Mouse (Mus musculus) heart, embryonic 10.5 days (tissue): ENCODE results near the gene Aimp1. TPM values are rescaled to one million over a fixed set of nuclear protein-coding genes. Genes with fewer than 3 reads are reported as not detected.
A peak's percentile ranks its signal among the peaks of the same experiment; 100 is the strongest.

Experiments used
- DNase-seq: peaks from one replicate; pipeline ENCODE4 v3.0.0-alpha.2; 2017; ENCODE audit warnings: low spot score
- H3K27ac ChIP-seq: fragments of 300-500 bp; sonication (generic); 2 replicates; pipeline ENCODE4 v1.5.1; 2016; ENCODE audit warnings: mild to moderate bottlenecking
- H3K27me3 ChIP-seq: fragments of 300-500 bp; sonication (generic); 2 replicates; pipeline ENCODE4 v1.6.1; 2016; ENCODE audit warnings: mild to moderate bottlenecking; ENCODE audit not compliant: poor library complexity, insufficient read depth, severe bottlenecking
- H3K36me3 ChIP-seq: fragments of 300-500 bp; sonication (generic); 2 replicates; pipeline ENCODE4 v1.6.1; 2016; ENCODE audit warnings: mild to moderate bottlenecking, moderate library complexity
- H3K4me1 ChIP-seq: fragments of 300-500 bp; sonication (generic); 2 replicates; pipeline ENCODE4 v1.6.1; 2016; ENCODE audit warnings: mild to moderate bottlenecking
- H3K4me3 ChIP-seq: fragments of 300-500 bp; sonication (generic); 2 replicates; pipeline ENCODE4 v1.5.1; 2016; ENCODE audit warnings: mild to moderate bottlenecking, moderate library complexity
- H3K9me3 ChIP-seq: fragments of 300-500 bp; sonication (generic); 2 replicates; pipeline ENCODE4 v1.6.1; 2016; ENCODE audit warnings: mild to moderate bottlenecking, moderate library complexity
- WGBS: fragments of 180-500 bp; shearing (Covaris S2); methylation state at CpG from one replicate; pipeline ENCODE4 v1.1.7; 2016; 5-methylcytosine and 5-hydroxymethylcytosine counted together
- polyA plus RNA-seq: library from polyadenylated mRNA; unstranded; fragments of >200 nt; fragmentation: Nextera tagmentation; extraction: Ambion mirVana; gene quantifications from 2 replicates; pipeline ENCODE4 v1.2.1, GENCODE M21; 2016

Gene Aimp1
- 63.9 and 79.3 TPM in 2 replicates for polyA plus RNA-seq

DNA sequence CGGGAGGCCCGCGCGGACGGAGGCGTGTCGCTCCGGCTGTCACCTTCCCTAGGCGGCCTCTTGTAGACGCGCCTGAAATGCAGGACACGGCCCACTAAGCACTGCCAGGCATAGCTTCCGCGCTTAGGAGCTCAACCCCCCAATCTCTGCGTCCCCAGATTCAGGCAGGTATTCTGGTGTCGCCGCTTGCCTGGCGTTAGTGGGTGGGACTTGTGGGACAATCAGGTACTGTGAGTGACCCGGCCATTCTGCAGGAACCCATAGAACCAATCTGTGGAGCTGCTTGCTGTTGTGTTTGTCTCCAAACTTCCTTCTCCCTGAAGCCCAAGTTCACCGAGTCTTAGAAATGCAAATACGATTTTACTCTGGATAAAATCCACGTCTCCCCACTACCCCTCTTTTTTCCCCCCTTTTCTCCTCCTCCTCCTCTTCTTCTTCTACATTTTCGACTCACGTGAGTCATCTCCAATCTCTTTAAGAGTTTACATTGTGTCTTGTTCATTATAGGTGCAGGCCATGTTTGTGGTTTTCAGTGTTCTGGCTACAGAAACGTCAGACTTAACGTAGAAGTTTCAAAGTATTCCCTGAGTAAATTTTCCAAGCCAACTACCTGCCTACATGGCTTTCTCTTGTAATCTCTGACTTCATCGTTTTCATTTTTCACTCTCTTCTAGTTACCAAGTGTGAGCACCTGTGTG is at the start of gene Aimp1:
Gene Aimp1 (minus strand): TSS at position 140 of the 698 bp plus-strand sequence.
- Histone ChIP-seq H3K36me3 (peaks cover 4% of the 10 kb centered on the region), H3K27me3 (no peaks in the 10 kb centered on the region), H3K4me3 (peak within 1 kb of the TSS; percentile 87), H3K4me1 (peaks cover 10% of the 10 kb centered on the region), H3K27ac (peak within 1 kb of the TSS; percentile 99), H3K9me3 (no peaks in the 10 kb centered on the region)
- WGBS, result 2% methylated on average over 27 of the region's 27 CpGs
- DNase-seq, result no peak

DNA sequence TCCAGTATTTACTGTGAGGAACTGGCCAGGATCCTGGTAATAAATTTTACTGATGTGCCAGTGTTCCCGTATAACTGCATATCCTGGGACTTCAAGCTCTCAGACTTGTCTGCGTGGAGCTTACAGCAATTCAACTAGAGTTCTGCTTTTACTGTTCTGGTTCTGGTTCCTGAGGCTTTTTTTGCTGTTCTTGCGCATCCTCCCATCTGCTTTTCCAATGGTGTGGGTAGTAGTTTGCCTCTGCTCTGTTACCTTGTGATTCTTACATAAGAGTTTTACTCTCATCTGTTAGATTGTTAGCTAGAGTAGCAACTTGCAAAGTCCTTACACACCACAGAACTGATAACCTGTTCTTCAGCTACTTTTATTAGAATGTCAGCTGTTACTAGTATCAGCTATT is 40.2 kb upstream of the Aimp1 start:
- no peak for DNase-seq
- Histone ChIP-seq H3K27ac (no peak overlapping the region), H3K4me3 (no peak overlapping the region), H3K27me3 (no peaks in the 10 kb centered on the region), H3K9me3 (no peaks in the 10 kb centered on the region), H3K36me3 (peaks cover 8% of the 10 kb centered on the region), H3K4me1 (no peaks in the 10 kb centered on the region)
- 89% methylated on average over 3 of the region's 3 CpGs for WGBS

DNA sequence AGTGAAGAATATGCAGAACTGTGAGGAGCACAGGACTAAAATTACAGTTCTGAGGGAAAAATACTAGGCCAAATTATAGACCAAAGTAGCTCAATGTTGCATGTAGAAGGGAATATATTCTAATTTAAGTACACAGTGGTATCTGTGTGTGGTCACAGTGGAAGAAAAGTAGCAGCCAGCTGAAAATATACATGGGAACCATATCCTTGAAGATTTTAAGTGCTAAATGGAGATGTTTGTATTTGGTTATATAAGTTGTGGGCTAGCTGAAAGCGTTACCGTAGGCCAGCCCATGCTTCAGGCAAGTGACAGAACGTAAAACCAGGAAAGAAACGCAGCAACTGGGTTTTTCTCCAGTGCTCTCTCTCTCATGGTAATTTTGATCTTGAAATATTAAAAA is 33.1 kb upstream of the Aimp1 start:
- DNase-seq, result no peak
- peaks cover 11% of the 10 kb centered on the region for H3K36me3 ChIP-seq
- WGBS, result 96% methylated on average over 4 of the region's 4 CpGs
- no peaks in the 10 kb centered on the region for H3K9me3 ChIP-seq
- H3K27me3 ChIP-seq, result no peaks in the 10 kb centered on the region
- H3K4me1 ChIP-seq, result no peaks in the 10 kb centered on the region
- H3K4me3 ChIP-seq, result no peak overlapping the region
- no peak overlapping the region for H3K27ac ChIP-seq

DNA sequence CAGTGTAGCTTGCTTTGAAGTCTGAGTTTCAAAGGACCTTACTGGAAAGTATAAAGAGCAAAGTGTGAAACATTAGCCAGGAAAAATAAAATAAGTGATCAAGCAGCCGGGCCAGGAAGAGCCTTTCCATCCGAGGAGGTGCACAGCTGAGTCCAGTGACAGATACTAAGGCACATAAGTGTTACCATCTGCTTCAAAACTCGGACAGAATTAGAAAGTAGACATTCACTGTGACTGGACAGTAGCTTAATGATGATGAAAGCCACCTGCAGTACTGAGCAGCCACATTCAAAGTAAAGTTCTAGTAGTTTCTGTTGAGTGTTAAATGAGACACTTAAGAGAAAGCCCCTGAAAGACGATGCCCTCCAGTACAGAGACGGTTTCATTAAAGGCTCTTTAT is 29.7 kb upstream of the Aimp1 start:
- H3K36me3 ChIP-seq, result 0 out of 2 replicates have a peak, but pooled peaks cover 5% of the 10 kb centered on the region

DNA sequence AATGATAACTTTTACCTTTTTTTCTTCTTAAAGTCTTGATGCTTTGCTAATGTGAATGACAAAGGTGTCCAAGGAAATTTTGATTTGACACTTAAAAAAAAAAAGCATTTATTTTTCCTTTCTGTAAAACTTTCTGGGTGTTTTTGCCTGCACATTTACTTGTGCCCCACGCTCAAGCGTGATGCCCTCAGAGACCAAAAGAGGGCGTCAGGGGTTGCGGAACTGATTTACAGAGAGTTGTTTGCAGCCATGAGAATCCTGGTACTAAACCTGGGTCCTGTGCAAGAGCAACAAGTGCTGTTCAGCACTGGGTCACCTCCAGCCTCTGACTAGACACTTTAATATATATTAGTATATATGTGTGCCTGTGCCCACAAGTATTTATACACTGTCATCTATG is 22.8 kb upstream of the Aimp1 start:
- Histone ChIP-seq H3K4me3 (no peak overlapping the region), H3K27ac (no peak overlapping the region), H3K9me3 (no peaks in the 10 kb centered on the region), H3K36me3 (0 out of 2 replicates have a peak, but pooled peaks cover under 1% of the 10 kb centered on the region), H3K4me1 (no peaks in the 10 kb centered on the region), H3K27me3 (no peaks in the 10 kb centered on the region)
- WGBS, result 76% methylated on average over 4 of the region's 4 CpGs
- no peak for DNase-seq

More for the DNA sequence above, 29.7 kb upstream of the Aimp1 start:
- H3K9me3 ChIP-seq, result no peaks in the 10 kb centered on the region
- H3K4me3 ChIP-seq, result no peak overlapping the region
- H3K4me1 ChIP-seq, result no peaks in the 10 kb centered on the region
- no peaks in the 10 kb centered on the region for H3K27me3 ChIP-seq
- WGBS, result 72% methylated on average over 5 of the region's 5 CpGs
- H3K27ac ChIP-seq, result no peak overlapping the region
- DNase-seq, result no peak

DNA sequence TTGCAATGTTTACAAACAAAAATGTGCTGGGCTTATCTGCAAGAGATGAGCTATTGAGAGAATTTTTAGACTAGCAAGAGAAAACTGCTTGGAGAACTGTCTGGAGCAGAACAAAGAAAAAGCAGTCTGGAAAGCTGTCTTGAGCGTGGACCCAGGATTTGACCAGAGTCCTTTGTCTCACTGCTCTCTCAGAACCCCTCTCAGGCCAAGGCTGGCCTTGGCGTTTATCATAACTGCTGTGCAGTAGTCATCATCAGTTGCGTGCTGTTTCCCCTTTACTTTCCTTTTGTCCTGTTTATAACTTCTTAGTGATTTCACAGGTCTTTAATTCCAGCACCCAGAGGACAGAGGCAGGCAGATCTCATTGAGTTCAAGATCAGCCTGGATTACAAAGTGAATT is 20.0 kb upstream of the Aimp1 start:
- DNase-seq, result no peak
- no peaks in the 10 kb centered on the region for H3K36me3 ChIP-seq
- 84% methylated on average over 3 of the region's 3 CpGs for WGBS
- no peak overlapping the region for H3K27ac ChIP-seq
- H3K9me3 ChIP-seq, result no peaks in the 10 kb centered on the region
- no peaks in the 10 kb centered on the region for H3K27me3 ChIP-seq
- no peak overlapping the region for H3K4me3 ChIP-seq
- H3K4me1 ChIP-seq, result no peaks in the 10 kb centered on the region

DNA sequence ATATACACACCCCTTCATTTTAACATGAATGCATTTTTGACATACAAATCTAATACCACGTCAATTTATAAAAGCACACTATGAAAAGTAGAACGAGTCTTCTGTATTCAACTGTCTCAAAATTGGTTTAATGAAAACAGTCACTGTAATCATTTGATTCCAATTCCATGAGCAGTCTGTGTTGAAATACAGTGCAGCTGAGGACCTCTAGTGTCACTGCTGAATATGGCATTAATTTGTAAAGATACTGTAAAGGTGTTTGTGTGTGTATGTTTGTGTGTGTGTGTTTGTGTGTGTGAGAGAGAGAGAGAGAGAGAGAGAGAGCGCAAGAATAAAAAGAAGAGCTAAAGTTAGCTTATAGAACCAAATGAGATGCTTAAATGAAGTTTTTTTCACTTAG is 17.2 kb upstream of the Aimp1 start:
- WGBS, result 71% methylated on average over 3 of the region's 3 CpGs
- Histone ChIP-seq H3K4me1 (no peaks in the 10 kb centered on the region), H3K9me3 (no peaks in the 10 kb centered on the region), H3K4me3 (no peak overlapping the region), H3K36me3 (no peaks in the 10 kb centered on the region), H3K27ac (no peak overlapping the region), H3K27me3 (no peaks in the 10 kb centered on the region)
- no peak for DNase-seq

DNA sequence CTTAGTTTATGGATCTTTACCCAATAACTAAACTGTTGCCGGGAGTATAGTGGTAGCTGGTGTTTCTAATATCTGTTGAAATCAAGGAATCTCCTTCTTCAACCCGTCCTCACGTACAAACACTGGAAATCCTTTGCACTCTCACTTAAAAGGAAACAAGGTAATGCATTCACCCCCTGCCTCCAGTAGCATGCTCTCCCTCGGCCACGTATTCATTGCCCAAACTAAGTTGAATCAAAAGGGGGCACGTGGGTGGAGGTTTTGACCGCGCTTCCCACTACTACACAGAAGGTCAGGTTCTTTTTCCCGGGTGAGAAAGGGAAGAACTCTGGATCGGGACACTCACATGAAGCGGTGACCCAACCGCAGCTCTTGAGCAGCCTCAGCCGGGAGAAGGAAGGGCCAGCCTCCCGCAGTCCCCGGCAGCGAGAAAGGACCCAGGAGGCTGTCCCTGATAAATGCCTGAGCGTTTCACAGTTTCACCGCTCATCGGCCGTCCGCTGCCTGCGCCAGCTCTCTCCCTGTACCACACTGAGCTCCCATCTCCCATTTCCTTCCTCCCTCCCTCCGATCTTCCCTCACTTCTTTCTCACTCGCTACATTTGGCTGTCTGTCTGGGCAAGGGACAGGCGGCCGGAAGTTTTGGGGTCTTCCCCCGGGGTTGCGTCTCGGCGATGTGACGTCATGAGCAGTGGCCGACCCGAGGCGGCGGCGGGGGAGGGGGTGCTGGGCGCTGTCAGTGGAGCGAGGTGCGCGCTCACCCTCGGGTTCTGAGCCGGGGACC is 531 bp downstream of the Aimp1 start, which contains the start of gene Tbck:
Gene Tbck (plus strand): TSS at position 698 of the 784 bp plus-strand sequence.
- H3K27ac ChIP-seq, result peak within 1 kb of the TSS; percentile 99
- peaks cover 4% of the 10 kb centered on the region for H3K36me3 ChIP-seq
- peaks cover 10% of the 10 kb centered on the region for H3K4me1 ChIP-seq
- peak within 1 kb of the TSS; percentile 87 for H3K4me3 ChIP-seq
- no peaks in the 10 kb centered on the region for H3K27me3 ChIP-seq
- under 1% methylated on average over 41 of the region's 42 CpGs for WGBS
- DNase-seq, result peak; percentile 97
- no peaks in the 10 kb centered on the region for H3K9me3 ChIP-seq

DNA sequence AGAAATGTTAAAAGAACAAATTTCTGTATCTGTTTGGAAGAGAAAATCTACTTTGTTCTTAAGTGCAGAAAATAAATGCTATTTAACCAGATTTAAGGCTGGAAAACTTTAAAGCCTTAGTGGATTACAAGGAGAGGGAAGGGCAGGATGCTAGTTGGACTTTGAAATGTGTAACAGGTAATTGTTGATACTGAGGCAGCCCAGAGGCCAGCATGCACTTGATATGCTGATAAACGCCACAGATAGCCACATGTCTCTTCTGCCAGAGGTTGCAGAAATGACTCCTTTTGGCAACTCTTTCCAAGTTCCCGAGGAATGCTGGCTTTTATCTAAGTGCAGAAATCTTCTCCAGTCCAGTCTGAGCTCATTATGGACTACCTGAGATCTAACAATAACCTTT is 6.7 kb downstream of the Aimp1 start:
- H3K4me3 ChIP-seq, result no peak overlapping the region
- DNase-seq, result no peak
- no peak overlapping the region for H3K27ac ChIP-seq
- H3K9me3 ChIP-seq, result no peaks in the 10 kb centered on the region
- H3K36me3 ChIP-seq, result peaks cover 27% of the 10 kb centered on the region
- peaks cover 2% of the 10 kb centered on the region for H3K4me1 ChIP-seq
- no peaks in the 10 kb centered on the region for H3K27me3 ChIP-seq
- 85% methylated on average over 2 of the region's 2 CpGs for WGBS

DNA sequence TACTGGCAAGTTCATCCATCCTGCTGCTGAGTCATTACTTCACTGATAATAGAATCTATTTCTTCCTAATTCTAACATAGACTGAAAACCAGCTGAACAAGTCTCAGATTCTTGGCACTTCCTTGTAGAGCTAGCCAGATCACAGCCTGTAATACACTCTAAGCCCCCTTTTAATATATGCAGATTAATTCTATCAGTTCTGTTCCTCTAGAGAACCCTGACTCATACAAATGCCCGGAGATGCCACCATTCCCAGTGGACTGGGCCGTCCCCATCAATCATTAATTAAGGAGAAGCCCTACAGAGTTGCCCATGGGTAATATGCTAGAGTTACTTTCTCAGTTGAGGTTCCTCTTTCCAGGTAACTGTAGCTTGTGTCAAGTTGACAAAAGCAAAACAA is 28.2 kb downstream of the Aimp1 start:
- Histone ChIP-seq H3K36me3 (peaks cover 23% of the 10 kb centered on the region), H3K4me1 (no peaks in the 10 kb centered on the region)
- 88% methylated on average over 2 of the region's 2 CpGs for WGBS

DNA sequence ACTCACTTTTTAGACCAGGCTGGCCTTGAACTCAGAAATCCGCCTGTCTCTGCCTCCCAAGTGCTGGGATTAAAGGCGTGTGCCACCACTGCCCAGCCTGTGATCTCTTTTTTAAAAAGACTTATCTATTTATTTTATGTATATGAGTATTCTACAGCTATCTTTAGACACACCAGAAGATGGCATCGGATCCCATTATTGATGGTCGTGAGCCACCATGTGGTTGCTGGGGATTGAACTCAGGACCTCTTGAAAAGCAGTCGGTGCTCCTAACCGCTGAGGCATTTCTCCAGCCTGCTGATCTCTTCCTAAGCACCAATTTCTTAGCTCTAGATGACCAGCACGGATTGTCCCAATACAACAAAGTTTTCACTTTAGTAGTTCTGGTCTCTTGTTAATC is 30.2 kb downstream of the Aimp1 start:
- no peak overlapping the region for H3K4me3 ChIP-seq
- H3K4me1 ChIP-seq, result no peaks in the 10 kb centered on the region
- DNase-seq, result no peak
- H3K36me3 ChIP-seq, result peaks cover 5% of the 10 kb centered on the region
- 84% methylated on average over 7 of the region's 7 CpGs for WGBS
- H3K27me3 ChIP-seq, result no peaks in the 10 kb centered on the region
- no peaks in the 10 kb centered on the region for H3K9me3 ChIP-seq
- no peak overlapping the region for H3K27ac ChIP-seq

More for the DNA sequence above, 28.2 kb downstream of the Aimp1 start:
- no peak for DNase-seq
- H3K27me3 ChIP-seq, result no peaks in the 10 kb centered on the region
- H3K9me3 ChIP-seq, result no peaks in the 10 kb centered on the region
- H3K4me3 ChIP-seq, result no peak overlapping the region
- no peak overlapping the region for H3K27ac ChIP-seq

DNA sequence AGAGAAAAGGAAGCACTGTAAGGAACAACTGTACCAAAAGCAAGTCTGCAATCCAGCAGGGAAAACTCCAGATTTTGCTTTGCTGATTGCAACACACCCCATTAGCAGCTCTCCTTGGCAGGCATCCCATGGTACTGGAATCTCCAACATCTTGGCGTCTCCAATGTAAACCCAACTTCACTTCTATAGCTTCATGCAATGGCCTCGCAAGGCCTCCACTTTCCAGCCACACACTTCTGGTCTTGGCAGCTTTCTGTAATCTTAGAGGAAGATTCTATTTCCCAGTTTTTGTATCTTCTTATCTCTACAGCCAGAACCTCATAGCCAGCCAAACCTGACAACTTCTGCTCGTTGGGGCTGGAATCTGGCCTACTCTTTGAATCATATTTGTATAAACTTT is 32.4 kb downstream of the Aimp1 start:
- H3K4me1 ChIP-seq, result no peaks in the 10 kb centered on the region
- DNase-seq, result no peak
- WGBS, result 83% methylated on average over 3 of the region's 3 CpGs
- H3K9me3 ChIP-seq, result no peaks in the 10 kb centered on the region
- H3K27me3 ChIP-seq, result no peaks in the 10 kb centered on the region
- no peak overlapping the region for H3K27ac ChIP-seq
- H3K36me3 ChIP-seq, result no peaks in the 10 kb centered on the region
- no peak overlapping the region for H3K4me3 ChIP-seq

DNA sequence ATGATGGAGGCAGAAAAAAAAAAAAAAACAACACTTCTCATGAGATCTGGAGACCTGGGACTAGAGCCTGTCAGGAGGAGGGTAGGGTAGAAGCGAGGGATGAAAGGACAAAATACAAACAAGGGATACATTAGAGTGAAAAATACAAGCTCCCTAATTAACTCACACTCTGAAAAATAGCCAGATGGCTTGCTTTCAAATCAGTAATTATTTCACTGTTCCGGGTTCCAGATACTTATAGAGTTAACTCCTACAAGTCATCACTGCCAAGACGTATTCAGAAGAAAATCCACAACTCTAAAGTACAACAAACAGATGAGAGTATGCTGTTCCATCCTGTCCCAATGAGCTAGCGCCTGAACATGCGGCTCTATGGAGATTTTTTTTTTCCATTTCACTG is 34.0 kb downstream of the Aimp1 start:
- WGBS, result 83% methylated on average over 5 of the region's 5 CpGs
- Histone ChIP-seq H3K36me3 (no peaks in the 10 kb centered on the region), H3K27me3 (no peaks in the 10 kb centered on the region), H3K9me3 (no peaks in the 10 kb centered on the region), H3K27ac (no peak overlapping the region), H3K4me3 (no peak overlapping the region), H3K4me1 (no peaks in the 10 kb centered on the region)
- DNase-seq, result no peak
